Mouse (Mus musculus): ENCODE measurements around the gene Chrna5. TPM values are rescaled to one million over a fixed set of nuclear protein-coding genes. Genes with fewer than 3 reads are reported as not detected.
"Not testable (repeated sequence)": the region's sequence is repeated elsewhere in the genome, so short reads cannot be mapped to it uniquely, and the experiment has no call there.

The Chrna5 gene
- polyA plus RNA-seq, 1 experiment from 2014 or later = 1.3 TPM

DNA sequence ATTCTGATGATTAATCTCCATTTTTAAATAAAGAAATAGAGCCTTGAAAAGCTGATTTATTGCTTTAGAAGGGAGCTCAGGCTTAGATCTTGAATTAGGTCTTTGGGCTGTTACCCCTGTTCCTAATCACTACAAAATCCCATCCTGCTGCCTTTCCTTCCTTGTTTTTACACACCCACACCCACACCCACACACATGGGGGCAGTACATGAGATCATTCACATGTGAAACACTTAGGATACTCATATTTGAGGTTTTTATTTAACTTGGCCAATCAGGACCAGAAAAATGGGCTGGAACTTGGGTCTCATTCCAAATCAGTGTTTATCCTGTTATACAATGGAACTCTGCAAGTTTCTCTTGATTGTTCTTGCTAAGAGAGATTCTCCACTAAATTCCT, 31.2 kb upstream of the Chrna5 start:
- DNase-seq (ENCODE audit: low spot score) (no peak), ATAC-seq (ENCODE audit: low FRiP score, low TSS enrichment) (no peak)
- H3K36me3 ChIP-seq (ENCODE audit: control insufficient read depth, insufficient read depth, low read length) = peaks cover 6% of the 10 kb centered on the region; the same call in 1 of the 2 replicates

DNA sequence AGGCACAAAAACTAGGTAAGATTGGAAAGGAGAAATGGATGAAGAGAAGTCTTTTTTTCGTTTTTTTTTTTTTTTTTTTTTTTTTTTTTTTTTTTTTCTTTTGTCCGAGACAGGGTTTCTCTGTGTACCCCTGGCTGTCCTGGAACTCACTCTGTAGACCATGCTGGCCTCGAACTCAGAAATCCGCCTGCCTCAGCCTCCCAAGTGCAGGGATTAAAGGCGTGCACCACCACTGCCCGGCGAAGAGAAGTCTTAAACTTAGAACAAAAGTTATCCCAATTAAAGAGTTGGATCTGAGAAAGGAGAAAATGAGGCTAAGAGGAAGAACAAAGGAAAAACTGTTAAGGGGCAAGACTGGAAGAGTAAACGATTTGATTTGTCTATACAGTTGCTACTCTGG, 30.5 kb upstream of the Chrna5 start:
- H3K36me3 ChIP-seq (ENCODE audit: control insufficient read depth, insufficient read depth, low read length); H3K4me1 ChIP-seq (replicated peaks; ENCODE audit: control insufficient read depth, insufficient read depth); H3K27me3 ChIP-seq (ENCODE audit: control insufficient read depth, insufficient read depth, low read length); DNase-seq (ENCODE audit: low spot score); ATAC-seq (ENCODE audit: low FRiP score, low TSS enrichment); H3K9me3 ChIP-seq (ENCODE audit: control insufficient read depth, low read length): not testable (repeated sequence)
- Histone ChIP-seq H3K9ac (ENCODE audit: low read length) (peak overlapping the region; percentile 32; the same call in 1 of the 2 replicates), H3K4me2 (replicated peaks; ENCODE audit: low read depth) (peak overlapping the region; percentile 81), H3K27ac (replicated peaks) (peak overlapping the region; percentile 94), H3K4me3 (ENCODE audit: low read depth, low read length) (peak overlapping the region; percentile 88)
- 38% methylated on average over 8 of the region's 8 CpGs for WGBS

More for the DNA sequence above, 31.2 kb upstream of the Chrna5 start:
- Histone ChIP-seq H3K9ac (ENCODE audit: low read length) (no peak overlapping the region), H3K4me1 (replicated peaks; ENCODE audit: control insufficient read depth, insufficient read depth) (no peaks in the 10 kb centered on the region), H3K9me3 (ENCODE audit: control insufficient read depth, low read length) (no peaks in the 10 kb centered on the region), H3K4me3 (ENCODE audit: low read depth, low read length) (no peak overlapping the region), H3K27me3 (ENCODE audit: control insufficient read depth, insufficient read depth, low read length) (no peaks in the 10 kb centered on the region), H3K4me2 (replicated peaks; ENCODE audit: low read depth) (no peak overlapping the region), H3K27ac (replicated peaks) (no peak overlapping the region)
- TF ChIP-seq EP300 (optimal IDR thresholded peaks at IDR 0.05) (no peak), CTCF (IDR thresholded peaks at IDR 0.05; ENCODE audit: low read depth) (no peak)

DNA sequence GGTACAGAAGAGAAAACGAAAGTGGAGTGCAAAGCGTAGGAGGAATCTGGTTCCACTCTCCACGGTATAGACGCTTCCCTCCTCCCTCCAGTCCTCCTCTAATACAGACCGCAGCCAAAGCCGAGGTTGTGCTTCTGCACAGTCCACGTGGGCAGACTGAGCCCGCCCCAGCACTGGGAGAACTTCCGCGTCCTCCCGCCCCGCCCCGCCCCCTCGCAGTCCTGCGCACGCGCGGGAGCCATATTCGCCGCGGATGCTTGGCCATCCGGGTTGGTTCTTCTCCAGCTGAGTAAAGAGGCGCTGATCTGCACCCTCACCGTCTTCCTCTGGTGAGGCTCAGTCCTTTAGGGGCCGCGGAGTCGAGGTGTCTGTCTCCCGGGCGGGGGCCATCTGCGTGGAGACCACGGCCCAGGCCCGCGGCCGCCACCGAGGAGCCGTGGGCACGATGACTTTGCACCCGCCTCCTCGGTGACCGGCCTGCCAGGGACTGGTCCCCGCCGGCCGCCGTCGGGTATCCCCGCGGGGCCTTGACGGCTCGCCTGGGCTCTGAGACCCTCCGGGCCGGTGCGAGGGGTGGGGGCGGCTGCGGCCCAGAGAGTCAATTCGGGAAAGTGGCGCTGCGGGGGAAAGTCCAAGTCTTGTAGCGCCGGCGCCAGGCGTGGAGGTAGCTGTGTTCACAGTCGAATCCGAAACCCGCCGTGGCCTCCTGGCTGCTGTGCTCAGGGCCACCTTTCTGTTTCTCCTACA, 29.9 kb upstream of the Chrna5 start, which contains the start of the genes Psma4 and AY074887:
Psma4 (plus strand) TSS at position 216 of the 747 bp plus-strand sequence.
AY074887 (minus strand) TSS at position 424 of the 747 bp plus-strand sequence.
- peaks cover 11% of the 10 kb centered on the region; the same call in 1 of the 2 replicates for H3K36me3 ChIP-seq (ENCODE audit: control insufficient read depth, insufficient read depth, low read length)
- under 1% methylated on average over 62 of the region's 65 CpGs for WGBS
- peak within 1 kb of the TSS; percentile 86 for H3K9ac ChIP-seq (ENCODE audit: low read length)
- DNase-seq (ENCODE audit: low spot score) (peak; percentile 98), ATAC-seq (ENCODE audit: low FRiP score, low TSS enrichment) (peak; percentile 100)
- no peaks in the 10 kb centered on the region for H3K9me3 ChIP-seq (ENCODE audit: control insufficient read depth, low read length)
- peak within 1 kb of the TSS; percentile 81 for H3K4me2 ChIP-seq (replicated peaks; ENCODE audit: low read depth)
- peak within 1 kb of the TSS; percentile 88 for H3K4me3 ChIP-seq (ENCODE audit: low read depth, low read length)
- H3K27ac ChIP-seq (replicated peaks) = peak within 1 kb of the TSS; percentile 94
- H3K27me3 ChIP-seq (ENCODE audit: control insufficient read depth, insufficient read depth, low read length) = no peaks in the 10 kb centered on the region
- TF ChIP-seq EP300 (optimal IDR thresholded peaks at IDR 0.05) (no peak), CTCF (IDR thresholded peaks at IDR 0.05; ENCODE audit: low read depth) (no peak)
- no peaks in the 10 kb centered on the region for H3K4me1 ChIP-seq (replicated peaks; ENCODE audit: control insufficient read depth, insufficient read depth)

DNA sequence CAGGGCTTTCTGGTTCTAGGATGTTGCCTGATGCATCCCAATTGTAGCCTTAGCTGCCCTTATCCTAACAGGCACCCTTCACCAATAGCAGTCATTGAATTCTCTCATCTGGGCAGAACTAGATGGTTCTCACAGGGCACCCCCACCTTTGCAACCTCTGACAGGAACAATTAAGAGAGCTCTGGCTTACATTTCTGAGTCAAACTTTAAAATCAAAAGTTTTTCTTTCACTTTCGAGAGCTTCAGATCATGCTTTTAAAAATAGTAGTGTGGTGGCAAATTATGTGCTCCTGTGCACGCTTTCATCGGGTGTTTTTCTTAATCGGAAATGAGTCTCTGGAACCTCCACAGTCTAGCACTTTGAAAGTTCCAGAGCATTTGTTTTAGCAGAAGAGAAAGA, 19.6 kb upstream of the Chrna5 start:
- Histone ChIP-seq H3K4me1 (replicated peaks; ENCODE audit: control insufficient read depth, insufficient read depth) (no peaks in the 10 kb centered on the region), H3K4me3 (ENCODE audit: low read depth, low read length) (no peak overlapping the region), H3K9me3 (ENCODE audit: control insufficient read depth, low read length) (no peaks in the 10 kb centered on the region), H3K27me3 (ENCODE audit: control insufficient read depth, insufficient read depth, low read length) (no peaks in the 10 kb centered on the region), H3K27ac (replicated peaks) (no peak overlapping the region), H3K36me3 (ENCODE audit: control insufficient read depth, insufficient read depth, low read length) (peaks cover 12% of the 10 kb centered on the region; the same call in 1 of the 2 replicates), H3K9ac (ENCODE audit: low read length) (no peak overlapping the region), H3K4me2 (replicated peaks; ENCODE audit: low read depth) (no peak overlapping the region)
- WGBS = 86% methylated on average over 4 of the region's 4 CpGs
- no peak for TF ChIP-seq CTCF (IDR thresholded peaks at IDR 0.05; ENCODE audit: low read depth)
- TF ChIP-seq EP300 (optimal IDR thresholded peaks at IDR 0.05) = no peak
- DNase-seq (ENCODE audit: low spot score) (no peak), ATAC-seq (ENCODE audit: low FRiP score, low TSS enrichment) (no peak)

DNA sequence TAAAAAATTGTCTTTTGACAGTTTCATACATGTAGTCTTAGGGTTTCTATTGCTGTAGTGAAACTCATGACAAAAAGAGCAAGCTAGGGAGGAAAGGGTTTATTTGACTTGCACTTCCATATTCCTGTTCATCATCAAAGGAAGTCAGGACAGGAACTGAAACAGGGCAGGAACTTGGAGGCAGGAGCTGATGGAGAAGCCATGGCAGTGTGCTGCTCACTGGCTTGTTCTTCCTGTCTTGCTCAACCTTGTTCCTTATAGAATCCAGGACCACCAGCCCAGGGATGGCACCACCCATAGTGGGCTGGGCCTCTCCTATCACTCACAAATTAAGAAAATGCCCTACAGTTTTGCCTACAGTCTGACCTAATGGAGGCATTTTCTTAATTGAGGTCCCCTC, 17.0 kb upstream of the Chrna5 start:
- H3K9ac ChIP-seq (ENCODE audit: low read length) = no peak overlapping the region
- no peak for DNase-seq (ENCODE audit: low spot score)

DNA sequence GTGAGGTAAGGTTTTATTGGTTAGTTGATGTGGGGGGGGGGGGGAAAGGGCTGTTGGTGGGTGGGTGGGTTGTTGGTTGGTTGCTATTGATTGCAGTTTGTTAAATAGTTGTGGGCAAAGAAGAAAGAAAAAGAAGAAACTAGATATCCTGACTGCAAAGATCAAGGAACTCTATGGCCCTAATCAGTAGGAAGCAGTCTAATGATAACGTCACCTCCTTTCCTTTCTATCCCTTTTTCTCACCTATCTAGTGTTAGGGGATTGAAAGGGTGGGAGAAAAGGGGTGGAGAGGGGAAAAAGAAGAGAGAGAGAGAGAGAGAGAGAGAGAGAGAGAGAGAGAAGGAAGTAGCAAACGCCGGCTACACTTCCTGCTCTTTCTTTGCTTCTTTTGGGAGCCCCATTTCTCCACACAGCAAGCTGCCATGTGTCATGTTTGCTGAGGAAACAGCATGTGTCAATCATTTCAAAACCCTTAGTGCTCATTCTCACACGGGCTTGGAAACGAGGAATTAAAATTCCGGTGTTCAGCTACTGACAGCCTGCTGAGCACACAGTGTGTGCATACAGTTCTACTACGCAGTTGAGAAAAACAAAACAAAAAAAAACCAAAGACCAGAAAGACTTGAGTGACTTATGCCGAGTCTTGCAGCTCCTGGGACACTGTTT, 10.6 kb upstream of the Chrna5 start:
- H3K27ac ChIP-seq (replicated peaks) = no peak overlapping the region
- no peaks in the 10 kb centered on the region for H3K36me3 ChIP-seq (ENCODE audit: control insufficient read depth, insufficient read depth, low read length)
- DNase-seq (ENCODE audit: low spot score) (no peak), ATAC-seq (ENCODE audit: low FRiP score, low TSS enrichment) (no peak)
- H3K4me2 ChIP-seq (replicated peaks; ENCODE audit: low read depth) = no peak overlapping the region
- no peak overlapping the region for H3K9ac ChIP-seq (ENCODE audit: low read length)
- no peaks in the 10 kb centered on the region for H3K27me3 ChIP-seq (ENCODE audit: control insufficient read depth, insufficient read depth, low read length)
- TF ChIP-seq EP300 (optimal IDR thresholded peaks at IDR 0.05) = no peak
- WGBS = 43% methylated on average over 8 of the region's 8 CpGs
- no peaks in the 10 kb centered on the region for H3K9me3 ChIP-seq (ENCODE audit: control insufficient read depth, low read length)
- no peaks in the 10 kb centered on the region for H3K4me1 ChIP-seq (replicated peaks; ENCODE audit: control insufficient read depth, insufficient read depth)
- H3K4me3 ChIP-seq (ENCODE audit: low read depth, low read length) = no peak overlapping the region

More for the DNA sequence above, 17.0 kb upstream of the Chrna5 start:
- Histone ChIP-seq H3K4me3 (ENCODE audit: low read depth, low read length) (no peak overlapping the region), H3K4me2 (replicated peaks; ENCODE audit: low read depth) (no peak overlapping the region), H3K27ac (replicated peaks) (no peak overlapping the region), H3K36me3 (ENCODE audit: control insufficient read depth, insufficient read depth, low read length) (peaks cover 2% of the 10 kb centered on the region; the same call in 1 of the 2 replicates), H3K9me3 (ENCODE audit: control insufficient read depth, low read length) (no peaks in the 10 kb centered on the region), H3K4me1 (replicated peaks; ENCODE audit: control insufficient read depth, insufficient read depth) (no peaks in the 10 kb centered on the region), H3K27me3 (ENCODE audit: control insufficient read depth, insufficient read depth, low read length) (no peaks in the 10 kb centered on the region)
- ATAC-seq (ENCODE audit: low FRiP score, low TSS enrichment) = no peak
- no peak for TF ChIP-seq EP300 (optimal IDR thresholded peaks at IDR 0.05)
- no peak for TF ChIP-seq CTCF (IDR thresholded peaks at IDR 0.05; ENCODE audit: low read depth)

Data from stomach, postnatal 0 days (tissue).